Mouse (Mus musculus): ENCODE results near the gene Bves. TPM values are rescaled to one million over a fixed set of nuclear protein-coding genes. Genes with fewer than 3 reads are reported as not detected.

The Bves gene
- polyA plus RNA-seq, 1 experiment from 2014 or later: 0.21 TPM

DNA sequence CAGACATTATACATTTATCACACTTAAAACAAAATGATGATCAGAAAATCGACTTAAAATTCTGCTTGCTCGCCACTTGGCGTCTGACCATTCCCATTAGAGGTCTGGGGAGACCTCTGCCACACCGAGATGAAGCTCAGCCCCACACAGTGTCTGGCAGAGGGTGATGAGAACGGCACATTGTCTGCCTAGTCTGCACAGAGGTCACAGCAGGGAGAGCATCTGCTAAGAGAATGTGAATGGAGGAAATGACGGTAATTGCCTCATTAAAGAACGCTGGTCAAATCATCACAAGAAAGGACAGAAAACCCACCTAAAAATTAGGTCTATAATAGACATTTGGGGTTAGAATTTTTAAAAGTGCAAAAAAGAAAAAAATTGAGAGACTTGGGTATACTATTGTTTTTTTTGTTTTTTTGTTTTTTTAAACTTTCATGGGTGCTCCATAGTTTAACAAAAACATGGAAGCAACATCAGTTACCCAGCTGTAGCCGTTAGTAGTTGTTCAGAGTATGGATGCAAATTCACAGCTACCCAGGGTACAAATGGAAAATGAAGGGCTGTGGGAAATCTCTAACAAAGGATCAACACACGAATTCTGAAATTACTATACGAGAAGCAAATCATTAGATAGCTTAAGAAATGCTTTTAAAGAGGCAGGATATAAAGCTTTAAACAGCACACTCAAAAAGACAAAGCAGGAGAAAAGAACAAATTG is 75.2 kb downstream of the Bves start:
- no peak for ATAC-seq (ENCODE audit: insufficient read depth)
- no peak overlapping the region for H3K4me3 ChIP-seq (replicated peaks)
- 74% methylated on average over 10 of the region's 10 CpGs for WGBS (ENCODE audit: insufficient replicate concordance)

DNA sequence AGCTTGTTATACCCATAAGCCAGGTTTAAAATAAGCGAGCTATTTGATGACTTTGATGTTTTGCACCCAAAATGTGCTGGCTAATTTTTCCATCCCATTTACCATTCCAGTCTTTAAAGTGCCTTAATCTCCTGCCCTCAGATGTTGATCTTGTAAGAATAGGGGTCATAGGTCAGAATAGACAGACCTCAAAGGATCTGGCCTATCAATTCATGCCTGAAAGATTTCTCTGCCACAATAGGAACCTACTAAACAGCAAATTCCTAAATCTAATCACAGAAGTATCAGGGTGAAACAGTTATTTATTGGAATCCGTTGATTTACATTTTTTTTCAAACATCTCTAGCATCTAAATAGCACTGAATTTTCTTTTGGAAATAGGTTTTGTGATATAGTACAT is 76.2 kb downstream of the Bves start:
- Histone ChIP-seq H3K4me1 (replicated peaks) (no peaks in the 10 kb centered on the region), H3K27ac (replicated peaks) (no peak overlapping the region), H3K9me3 (replicated peaks) (no peaks in the 10 kb centered on the region), H3K4me2 (no peak overlapping the region), H3K9ac (no peak overlapping the region), H3K36me3 (replicated peaks) (no peaks in the 10 kb centered on the region), H3K27me3 (no peaks in the 10 kb centered on the region), H3K4me3 (replicated peaks) (no peak overlapping the region)
- no peak for ATAC-seq (ENCODE audit: insufficient read depth)
- 70% methylated on average over 2 of the region's 2 CpGs for WGBS (ENCODE audit: insufficient replicate concordance)

More for the DNA sequence above, 75.2 kb downstream of the Bves start:
- no peaks in the 10 kb centered on the region for H3K36me3 ChIP-seq (replicated peaks)
- H3K27ac ChIP-seq (replicated peaks): no peak overlapping the region
- H3K4me1 ChIP-seq (replicated peaks): no peaks in the 10 kb centered on the region
- no peak overlapping the region for H3K9ac ChIP-seq
- H3K9me3 ChIP-seq (replicated peaks): no peaks in the 10 kb centered on the region
- H3K4me2 ChIP-seq: no peak overlapping the region
- H3K27me3 ChIP-seq: no peaks in the 10 kb centered on the region

DNA sequence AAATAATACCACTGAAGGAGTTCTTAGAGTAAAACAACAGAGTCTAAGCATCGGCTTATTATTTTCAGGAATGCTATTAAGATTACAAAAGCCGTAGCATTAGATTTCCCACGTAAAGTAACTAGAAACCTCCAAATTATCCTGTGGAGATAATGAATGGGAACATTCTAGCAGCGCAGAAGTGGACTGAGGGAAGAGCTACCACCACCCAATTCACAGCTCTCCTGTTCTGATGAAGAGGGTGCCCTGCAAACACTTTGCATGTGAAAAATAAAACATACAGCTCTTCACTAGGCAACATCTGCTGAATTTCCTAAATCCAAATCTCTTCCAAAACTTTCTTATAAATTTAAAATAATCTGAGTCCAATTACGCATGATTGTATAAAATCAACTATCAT is 76.6 kb downstream of the Bves start:
- H3K9ac ChIP-seq: no peak overlapping the region
- H3K4me3 ChIP-seq (replicated peaks): no peak overlapping the region
- H3K36me3 ChIP-seq (replicated peaks): no peaks in the 10 kb centered on the region
- no peak for ATAC-seq (ENCODE audit: insufficient read depth)
- no peak overlapping the region for H3K27ac ChIP-seq (replicated peaks)
- WGBS (ENCODE audit: insufficient replicate concordance): 79% methylated on average over 5 of the region's 5 CpGs
- no peaks in the 10 kb centered on the region for H3K9me3 ChIP-seq (replicated peaks)
- H3K27me3 ChIP-seq: no peaks in the 10 kb centered on the region
- H3K4me2 ChIP-seq: no peak overlapping the region
- no peaks in the 10 kb centered on the region for H3K4me1 ChIP-seq (replicated peaks)

Other genes with a start within 250 kb of the Bves start
- gene Popdc3, start 157.7 kb upstream of the Bves start, polyA plus RNA-seq (2015; fragmentation: Nextera tagmentation; extraction: Ambion mirVana): 0.07 and 0.13 TPM in 2 replicates
- gene Lin28b, start 150.6 kb downstream of the Bves start, polyA plus RNA-seq (2015; fragmentation: Nextera tagmentation; extraction: Ambion mirVana): 5.3 and 6.0 TPM in 2 replicates
- gene Hace1, start 242.1 kb downstream of the Bves start, polyA plus RNA-seq (2015; fragmentation: Nextera tagmentation; extraction: Ambion mirVana): 37.5 and 38.9 TPM in 2 replicates

Data from liver, embryonic 15.5 days (tissue).